Mouse (Mus musculus): ENCODE results near the gene Olfr224. TPM values are rescaled to one million over a fixed set of nuclear protein-coding genes. Genes with fewer than 3 reads are reported as not detected.

Olfr224 gene
- polyA plus RNA-seq (2014; fragmentation: Nextera tagmentation; extraction: Ambion mirVana) = 0.13 TPM in 1 of 2 replicates, not detected in the other

DNA sequence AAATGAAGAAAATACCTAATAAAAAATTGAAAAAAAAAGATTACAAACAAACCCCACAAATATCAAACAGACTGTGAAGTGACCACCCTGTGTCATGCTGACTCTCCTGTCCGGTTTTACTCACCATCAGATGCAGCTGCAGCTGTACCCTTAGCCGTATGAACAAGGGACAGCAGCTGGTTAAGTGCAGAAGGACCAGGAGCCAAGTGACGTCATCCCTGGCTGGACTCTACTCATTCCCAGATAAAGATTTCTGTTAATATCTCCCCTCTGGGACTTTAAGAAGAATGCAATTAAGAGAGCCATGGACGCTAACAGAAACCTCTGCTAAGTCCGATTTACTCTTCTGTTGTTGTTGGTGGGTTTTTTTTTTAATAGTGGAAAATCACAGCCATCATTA lies at the start of gene Olfr224:
Olfr224 (minus strand) TSS at position 149 of the 400 bp plus-strand sequence.
- Histone ChIP-seq H3K4me3 (ENCODE audit: low read depth, low read length) (no peak within 1 kb of the TSS), H3K27me3 (ENCODE audit: control insufficient read depth, insufficient read depth, low read length) (no peaks in the 10 kb centered on the region), H3K9ac (replicated peaks; ENCODE audit: low read depth, low read length) (no peak within 1 kb of the TSS), H3K4me2 (ENCODE audit: low read depth, low read length) (no peak within 1 kb of the TSS), H3K27ac (ENCODE audit: low read depth, low read length) (no peak within 1 kb of the TSS), H3K9me3 (ENCODE audit: control insufficient read depth, low read length) (no peaks in the 10 kb centered on the region), H3K4me1 (ENCODE audit: control insufficient read depth, insufficient read depth, low read length) (no peaks in the 10 kb centered on the region), H3K36me3 (ENCODE audit: control insufficient read depth, insufficient read depth, low read length) (no peaks in the 10 kb centered on the region)
- no peak for ATAC-seq (ENCODE audit: low read depth)
- 72% methylated on average over 5 of the region's 5 CpGs for WGBS

DNA sequence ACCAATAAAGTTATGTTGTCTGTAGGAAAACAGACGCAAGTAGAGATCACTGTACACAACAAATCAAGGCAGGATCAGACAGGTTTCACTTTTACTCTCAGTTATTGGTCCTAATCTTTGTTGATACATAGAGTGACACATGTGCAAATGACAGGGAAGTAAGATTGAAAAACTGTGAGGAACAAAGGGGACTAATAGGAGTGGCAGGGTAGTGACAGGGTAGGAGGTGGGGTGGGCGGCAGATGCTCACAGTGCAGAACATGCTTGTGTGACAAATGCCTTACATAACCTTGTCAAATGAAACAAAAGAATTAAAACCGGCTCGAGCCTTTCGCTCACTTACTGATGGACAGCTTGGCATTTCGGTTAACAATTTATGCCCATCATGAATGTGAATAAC lies 48.4 kb upstream of the Olfr224 start:
- Histone ChIP-seq H3K36me3 (ENCODE audit: control insufficient read depth, insufficient read depth, low read length) (no peaks in the 10 kb centered on the region), H3K4me2 (ENCODE audit: low read depth, low read length) (no peak overlapping the region), H3K4me1 (ENCODE audit: control insufficient read depth, insufficient read depth, low read length) (no peaks in the 10 kb centered on the region), H3K4me3 (ENCODE audit: low read depth, low read length) (no peak overlapping the region), H3K9me3 (ENCODE audit: control insufficient read depth, low read length) (no peaks in the 10 kb centered on the region), H3K27ac (ENCODE audit: low read depth, low read length) (no peak overlapping the region), H3K9ac (replicated peaks; ENCODE audit: low read depth, low read length) (no peak overlapping the region), H3K27me3 (ENCODE audit: control insufficient read depth, insufficient read depth, low read length) (no peaks in the 10 kb centered on the region)
- ATAC-seq (ENCODE audit: low read depth) = no peak
- 62% methylated on average over 6 of the region's 6 CpGs for WGBS

DNA sequence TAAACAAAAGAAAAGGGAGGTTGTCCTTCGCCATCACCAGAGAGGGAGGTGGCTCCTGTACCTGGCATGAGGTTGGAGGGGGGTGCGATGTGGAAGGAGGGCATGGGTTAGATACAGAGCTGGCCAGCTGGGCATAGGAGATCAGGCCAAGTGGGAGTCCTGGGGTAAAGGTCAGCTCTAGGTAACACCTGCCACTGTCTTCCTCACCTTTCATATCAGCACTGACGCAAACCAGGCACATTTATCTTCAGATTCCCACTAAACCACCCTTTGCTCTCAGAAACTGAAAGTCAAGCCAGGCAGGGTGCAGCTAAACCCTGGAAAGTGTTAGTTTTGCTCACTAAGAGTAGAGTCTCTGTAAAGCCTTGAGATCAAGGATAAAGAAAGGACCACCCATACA lies 48.0 kb upstream of the Olfr224 start:
- no peaks in the 10 kb centered on the region for H3K4me1 ChIP-seq (ENCODE audit: control insufficient read depth, insufficient read depth, low read length)
- no peak overlapping the region for H3K27ac ChIP-seq (ENCODE audit: low read depth, low read length)
- H3K4me3 ChIP-seq (ENCODE audit: low read depth, low read length) = no peak overlapping the region
- H3K9ac ChIP-seq (replicated peaks; ENCODE audit: low read depth, low read length) = no peak overlapping the region
- H3K36me3 ChIP-seq (ENCODE audit: control insufficient read depth, insufficient read depth, low read length) = no peaks in the 10 kb centered on the region
- no peak overlapping the region for H3K4me2 ChIP-seq (ENCODE audit: low read depth, low read length)
- 75% methylated on average over 3 of the region's 3 CpGs for WGBS
- H3K9me3 ChIP-seq (ENCODE audit: control insufficient read depth, low read length) = no peaks in the 10 kb centered on the region
- H3K27me3 ChIP-seq (ENCODE audit: control insufficient read depth, insufficient read depth, low read length) = no peaks in the 10 kb centered on the region
- no peak for ATAC-seq (ENCODE audit: low read depth)

DNA sequence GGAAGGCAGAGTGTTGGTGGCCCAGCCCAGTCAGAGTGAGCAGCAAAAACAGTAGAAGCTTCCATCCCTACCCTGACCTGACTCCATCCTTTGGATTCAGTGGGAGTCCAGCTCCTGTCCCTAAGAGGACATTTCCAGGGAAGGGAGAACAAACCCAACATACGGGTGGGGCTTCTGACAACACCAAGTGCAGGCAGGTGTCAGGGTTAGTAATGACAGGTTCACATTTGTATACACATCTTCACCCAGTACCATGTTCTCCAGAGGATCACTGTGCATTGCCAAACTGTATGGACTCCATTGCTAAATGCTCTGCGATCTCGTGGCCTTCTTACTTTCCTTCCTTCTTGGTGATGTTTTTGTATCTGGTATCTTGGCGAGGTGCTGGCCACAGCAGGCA lies 45.6 kb upstream of the Olfr224 start, which contains the start of gene 2210407C18Rik:
2210407C18Rik (minus strand) TSS at position 101 of the 400 bp plus-strand sequence.
- Histone ChIP-seq H3K27me3 (ENCODE audit: control insufficient read depth, insufficient read depth, low read length) (no peaks in the 10 kb centered on the region), H3K9me3 (ENCODE audit: control insufficient read depth, low read length) (no peaks in the 10 kb centered on the region), H3K9ac (replicated peaks; ENCODE audit: low read depth, low read length) (no peak within 1 kb of the TSS), H3K4me2 (ENCODE audit: low read depth, low read length) (no peak within 1 kb of the TSS), H3K27ac (ENCODE audit: low read depth, low read length) (no peak within 1 kb of the TSS), H3K4me3 (ENCODE audit: low read depth, low read length) (no peak within 1 kb of the TSS), H3K36me3 (ENCODE audit: control insufficient read depth, insufficient read depth, low read length) (no peaks in the 10 kb centered on the region), H3K4me1 (ENCODE audit: control insufficient read depth, insufficient read depth, low read length) (no peaks in the 10 kb centered on the region)
- ATAC-seq (ENCODE audit: low read depth) = no peak
- WGBS = 92% methylated on average over 4 of the region's 4 CpGs

DNA sequence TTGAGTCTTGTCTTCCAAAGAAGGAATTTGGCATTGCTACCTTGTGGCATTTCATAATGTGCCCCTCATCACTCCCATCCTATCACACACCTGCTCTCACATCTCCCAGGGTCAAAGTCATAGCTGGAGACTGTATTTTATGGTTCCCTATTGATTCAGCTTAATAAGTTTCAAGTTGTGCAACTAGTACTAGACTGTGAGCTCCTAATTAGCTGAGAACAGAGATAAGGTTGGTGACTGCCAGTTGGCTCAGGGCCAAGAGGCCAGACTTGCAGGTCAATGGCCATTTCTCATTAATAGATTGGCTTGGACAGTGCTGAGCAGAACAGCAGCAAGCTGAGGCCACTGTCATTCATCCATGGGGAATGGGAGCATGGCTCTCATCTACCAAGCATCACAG lies 44.2 kb upstream of the Olfr224 start:
- ATAC-seq (ENCODE audit: low read depth) = no peak
- Histone ChIP-seq H3K9me3 (ENCODE audit: control insufficient read depth, low read length) (no peaks in the 10 kb centered on the region), H3K4me2 (ENCODE audit: low read depth, low read length) (no peak overlapping the region), H3K36me3 (ENCODE audit: control insufficient read depth, insufficient read depth, low read length) (no peaks in the 10 kb centered on the region), H3K4me1 (ENCODE audit: control insufficient read depth, insufficient read depth, low read length) (no peaks in the 10 kb centered on the region), H3K27ac (ENCODE audit: low read depth, low read length) (no peak overlapping the region), H3K9ac (replicated peaks; ENCODE audit: low read depth, low read length) (no peak overlapping the region), H3K27me3 (ENCODE audit: control insufficient read depth, insufficient read depth, low read length) (no peaks in the 10 kb centered on the region), H3K4me3 (ENCODE audit: low read depth, low read length) (no peak overlapping the region)

DNA sequence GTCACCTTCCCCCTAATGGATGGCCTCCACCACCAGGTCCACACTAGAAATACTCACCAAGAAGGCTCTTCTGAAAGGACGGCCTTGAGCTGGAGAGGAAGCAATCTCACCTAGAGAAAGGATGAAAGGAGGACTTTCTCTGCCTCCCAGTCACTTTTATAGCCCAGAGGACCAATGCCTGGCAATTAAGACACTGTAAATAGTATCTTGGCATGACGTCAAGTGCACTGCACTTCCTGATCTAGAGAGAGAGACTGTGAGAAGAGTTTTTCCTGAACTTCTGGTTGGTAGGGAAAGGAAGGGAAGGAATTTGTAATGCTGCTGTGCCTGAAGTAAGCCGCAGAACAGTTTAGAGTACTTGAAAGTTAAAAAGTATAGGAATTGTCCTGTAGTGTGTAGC lies 43.0 kb upstream of the Olfr224 start:
- no peak overlapping the region for H3K4me2 ChIP-seq (ENCODE audit: low read depth, low read length)
- 43% methylated on average over 3 of the region's 3 CpGs for WGBS
- no peak for ATAC-seq (ENCODE audit: low read depth)
- no peak overlapping the region for H3K27ac ChIP-seq (ENCODE audit: low read depth, low read length)
- no peaks in the 10 kb centered on the region for H3K4me1 ChIP-seq (ENCODE audit: control insufficient read depth, insufficient read depth, low read length)
- H3K27me3 ChIP-seq (ENCODE audit: control insufficient read depth, insufficient read depth, low read length) = no peaks in the 10 kb centered on the region
- H3K9ac ChIP-seq (replicated peaks; ENCODE audit: low read depth, low read length) = no peak overlapping the region
- H3K36me3 ChIP-seq (ENCODE audit: control insufficient read depth, insufficient read depth, low read length) = no peaks in the 10 kb centered on the region
- H3K4me3 ChIP-seq (ENCODE audit: low read depth, low read length) = no peak overlapping the region
- H3K9me3 ChIP-seq (ENCODE audit: control insufficient read depth, low read length) = no peaks in the 10 kb centered on the region

DNA sequence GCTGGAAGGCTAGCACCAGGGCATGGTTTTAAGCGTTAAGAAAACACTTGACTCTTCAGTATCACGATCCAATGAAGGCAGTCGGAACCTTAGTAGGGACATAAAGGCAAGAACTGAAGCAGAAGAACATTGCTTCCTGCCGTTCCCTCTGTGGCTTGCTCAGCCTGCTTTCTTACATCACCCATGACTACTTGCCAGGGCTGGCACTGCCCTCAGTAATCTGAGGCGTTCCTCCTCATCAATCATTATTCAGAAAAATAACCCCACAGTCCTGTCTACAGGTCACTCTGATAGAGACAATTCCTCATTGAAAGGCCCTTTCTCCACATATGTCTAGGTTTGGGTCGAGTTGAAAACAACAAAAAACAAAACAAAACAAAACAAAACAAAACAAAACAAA lies 36.7 kb upstream of the Olfr224 start:
- ATAC-seq (ENCODE audit: low read depth) = no peak
- Histone ChIP-seq H3K4me1 (ENCODE audit: control insufficient read depth, insufficient read depth, low read length) (no peaks in the 10 kb centered on the region), H3K4me3 (ENCODE audit: low read depth, low read length) (no peak overlapping the region), H3K27ac (ENCODE audit: low read depth, low read length) (no peak overlapping the region), H3K4me2 (ENCODE audit: low read depth, low read length) (no peak overlapping the region), H3K27me3 (ENCODE audit: control insufficient read depth, insufficient read depth, low read length) (no peaks in the 10 kb centered on the region), H3K9me3 (ENCODE audit: control insufficient read depth, low read length) (no peaks in the 10 kb centered on the region), H3K36me3 (ENCODE audit: control insufficient read depth, insufficient read depth, low read length) (no peaks in the 10 kb centered on the region), H3K9ac (replicated peaks; ENCODE audit: low read depth, low read length) (no peak overlapping the region)
- 85% methylated on average over 6 of the region's 6 CpGs for WGBS

DNA sequence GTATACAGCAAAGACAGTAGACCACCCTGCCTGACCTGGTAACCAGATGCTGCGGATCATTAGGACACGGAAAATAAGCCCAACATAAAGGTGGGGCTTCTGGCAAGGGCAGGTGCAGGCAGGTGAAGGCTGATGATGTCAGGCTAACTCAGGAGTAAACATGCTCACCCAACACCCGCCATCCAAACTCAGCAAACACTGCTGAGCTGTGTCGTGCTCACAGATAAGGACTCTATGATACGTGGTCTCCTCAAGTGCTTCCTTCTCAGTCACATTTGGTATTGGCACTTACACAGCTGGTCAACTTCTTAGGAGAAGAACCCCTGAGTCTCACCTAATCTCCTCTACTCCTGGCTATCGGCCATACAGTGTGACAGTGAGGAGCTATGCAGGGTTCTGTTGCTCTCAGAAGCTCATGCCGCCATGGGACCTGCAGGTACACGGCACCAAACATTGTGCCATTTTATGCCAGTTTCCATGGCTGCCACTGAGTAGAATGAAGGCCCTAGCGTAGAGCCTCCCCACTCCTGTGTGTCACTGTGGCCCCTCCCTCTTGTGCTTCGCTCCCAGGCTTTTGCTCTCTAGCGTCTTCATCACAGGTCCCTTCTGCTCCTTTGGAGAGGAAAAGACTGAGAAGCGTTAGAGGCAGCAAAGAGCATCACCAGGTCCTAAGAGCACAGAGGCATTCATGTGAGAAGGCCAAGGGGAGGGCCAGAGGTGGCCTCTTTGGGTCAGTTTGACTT lies 36.0 kb upstream of the Olfr224 start:
- H3K9me3 ChIP-seq (ENCODE audit: control insufficient read depth, low read length) = no peaks in the 10 kb centered on the region
- no peak for ATAC-seq (ENCODE audit: low read depth)

DNA sequence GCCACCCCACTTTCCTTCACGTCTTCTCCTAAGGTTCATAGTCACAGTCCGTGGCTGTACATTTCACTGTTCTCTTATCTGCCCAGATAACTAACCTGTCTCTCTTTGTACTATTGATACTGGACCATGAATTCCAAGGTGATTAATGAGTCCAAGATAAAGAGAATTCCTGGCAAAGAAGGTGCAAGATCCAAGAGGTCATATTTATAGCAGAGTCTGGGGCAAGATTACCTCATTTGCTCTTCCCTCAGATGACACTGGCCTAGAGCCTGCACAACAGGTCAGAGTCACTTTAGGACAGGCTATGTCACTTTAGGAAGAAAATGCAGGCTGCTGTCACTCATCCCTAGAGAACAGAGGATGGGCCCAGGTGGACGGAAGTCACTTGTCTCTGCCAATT lies 34.9 kb upstream of the Olfr224 start:
- H3K4me1 ChIP-seq (ENCODE audit: control insufficient read depth, insufficient read depth, low read length) = no peaks in the 10 kb centered on the region
- no peak overlapping the region for H3K9ac ChIP-seq (replicated peaks; ENCODE audit: low read depth, low read length)
- no peaks in the 10 kb centered on the region for H3K27me3 ChIP-seq (ENCODE audit: control insufficient read depth, insufficient read depth, low read length)
- ATAC-seq (ENCODE audit: low read depth) = no peak
- no peak overlapping the region for H3K4me2 ChIP-seq (ENCODE audit: low read depth, low read length)
- H3K9me3 ChIP-seq (ENCODE audit: control insufficient read depth, low read length) = no peaks in the 10 kb centered on the region
- no peak overlapping the region for H3K4me3 ChIP-seq (ENCODE audit: low read depth, low read length)
- no peaks in the 10 kb centered on the region for H3K36me3 ChIP-seq (ENCODE audit: control insufficient read depth, insufficient read depth, low read length)
- no peak overlapping the region for H3K27ac ChIP-seq (ENCODE audit: low read depth, low read length)
- 91% methylated on average over 3 of the region's 3 CpGs for WGBS

More for the DNA sequence above, 36.0 kb upstream of the Olfr224 start:
- no peak overlapping the region for H3K4me3 ChIP-seq (ENCODE audit: low read depth, low read length)
- H3K27me3 ChIP-seq (ENCODE audit: control insufficient read depth, insufficient read depth, low read length) = no peaks in the 10 kb centered on the region
- WGBS = 89% methylated on average over 12 of the region's 12 CpGs
- no peak overlapping the region for H3K9ac ChIP-seq (replicated peaks; ENCODE audit: low read depth, low read length)
- no peak overlapping the region for H3K27ac ChIP-seq (ENCODE audit: low read depth, low read length)
- H3K4me1 ChIP-seq (ENCODE audit: control insufficient read depth, insufficient read depth, low read length) = no peaks in the 10 kb centered on the region
- no peak overlapping the region for H3K4me2 ChIP-seq (ENCODE audit: low read depth, low read length)
- no peaks in the 10 kb centered on the region for H3K36me3 ChIP-seq (ENCODE audit: control insufficient read depth, insufficient read depth, low read length)
